Mouse (Mus musculus) heart, postnatal 0 days (tissue): ENCODE measurements around the gene Pde8b. TPM values are rescaled to one million over a fixed set of nuclear protein-coding genes. Genes with fewer than 3 reads are reported as not detected.
A peak's percentile ranks its signal among the peaks of the same experiment; 100 is the strongest.

ENCODE experiments used
- ATAC-seq: fragments of 200-750 bp; cut with Nextera tagmentation; 2 replicates; pipeline ENCODE4 v1.8.0; 2017; ENCODE audit warnings: low read depth, moderate number of reproducible peaks, moderate library complexity; ENCODE audit not compliant: insufficient read depth
- DNase-seq: peaks from one replicate; pipeline ENCODE4 v3.0.0-alpha.2; 2016; ENCODE audit warnings: low spot score
- H3K27ac ChIP-seq: fragments of 300-500 bp; sonication (generic); 2 replicates; pipeline ENCODE4 v1.5.1; 2014; ENCODE audit warnings: low read depth, mild to moderate bottlenecking
- H3K27me3 ChIP-seq: fragments of 300-500 bp; sonication (generic); 2 replicates; pipeline ENCODE4 v1.6.1; 2014; ENCODE audit warnings: low read length, mixed read lengths; ENCODE audit not compliant: control insufficient read depth, insufficient read depth
- H3K36me3 ChIP-seq: fragments of 300-500 bp; sonication (generic); replicated peaks from 2 replicates; pipeline ENCODE4 v1.6.1; 2014; ENCODE audit warnings: low read length, mixed read lengths; ENCODE audit not compliant: control insufficient read depth, insufficient read depth
- H3K4me1 ChIP-seq: fragments of 300-500 bp; sonication (generic); 2 replicates; pipeline ENCODE4 v1.6.1; 2014; ENCODE audit warnings: antibody characterized with exemption; ENCODE audit not compliant: control insufficient read depth, insufficient read depth
- H3K4me2 ChIP-seq: fragments of 300-500 bp; sonication (generic); 2 replicates; pipeline ENCODE4 v1.6.1; 2014; ENCODE audit warnings: low read depth, mild to moderate bottlenecking, low read length, moderate library complexity
- H3K4me3 ChIP-seq: fragments of 300-500 bp; sonication (generic); 2 replicates; pipeline ENCODE4 v1.5.1; 2014; ENCODE audit warnings: low read depth, low read length
- H3K9ac ChIP-seq: fragments of 300-500 bp; sonication (generic); replicated peaks from 2 replicates; pipeline ENCODE4 v1.6.1; 2014; ENCODE audit warnings: low read depth, low read length, mixed read lengths
- H3K9me3 ChIP-seq: fragments of 300-500 bp; sonication (generic); replicated peaks from 2 replicates; pipeline ENCODE4 v1.6.1; 2016; ENCODE audit warnings: low read length; ENCODE audit not compliant: control insufficient read depth
- CTCF ChIP-seq: IDR thresholded peaks from 2 replicates; pipeline ENCODE4 v1.5.1; 2016; ENCODE audit warnings: antibody characterized with exemption, control low read depth, low read depth
- EP300 ChIP-seq: IDR thresholded peaks from 2 replicates; pipeline ENCODE4 v1.6.1; 2016; ENCODE audit warnings: antibody characterized with exemption, low read depth
- WGBS: fragments of 180-500 bp; shearing (Covaris S2); extraction: QIAGEN DNeasy Blood & Tissue Kit; methylation state at CpG from one replicate; pipeline ENCODE4 v1.1.7; 2014; 5-methylcytosine and 5-hydroxymethylcytosine counted together
- polyA plus RNA-seq: library from polyadenylated mRNA; unstranded; fragments of >200 nt; fragmentation: Nextera tagmentation; extraction: Ambion mirVana; gene quantifications from 2 replicates; pipeline ENCODE4 v1.2.1, GENCODE M21; 2015
- total RNA-seq: library from RNA; depleted of rRNA; stranded (reverse); fragments of >200 nt; gene quantifications from 2 replicates; pipeline ENCODE4 v1.2.3, GENCODE M21; 2014; ENCODE audit warnings: low replicate concordance

The Pde8b gene
- total and polyA plus RNA-seq, 2 experiments from 2014 or later: 0.98 TPM; not detected in 1

DNA sequence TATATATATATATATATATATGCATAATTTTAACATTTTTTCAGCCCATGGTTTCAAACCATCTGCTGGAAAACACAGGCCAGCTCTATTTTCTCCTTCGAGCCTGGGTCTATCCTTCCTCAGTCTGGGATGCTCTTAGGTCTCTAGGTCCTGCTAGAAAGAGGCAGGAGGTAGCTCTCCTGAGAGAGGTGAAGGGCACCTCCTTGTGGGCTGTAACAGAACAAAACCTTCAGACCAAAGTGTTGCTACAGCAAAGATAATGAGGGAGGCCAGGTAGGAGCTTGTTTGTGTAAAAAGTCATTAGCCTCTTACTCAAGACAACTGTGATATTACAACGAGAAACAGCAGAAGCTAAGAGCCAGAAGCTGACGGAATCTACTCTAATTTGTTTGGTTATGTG lies 140.6 kb downstream of the Pde8b start:
- Histone ChIP-seq H3K27ac (no peak overlapping the region), H3K36me3 (no peaks in the 10 kb centered on the region), H3K4me1 (0 out of 2 replicates have a peak, but pooled peaks cover 4% of the 10 kb centered on the region), H3K27me3 (no peaks in the 10 kb centered on the region), H3K4me3 (no peak overlapping the region), H3K9ac (no peak overlapping the region), H3K9me3 (no peaks in the 10 kb centered on the region), H3K4me2 (no peak overlapping the region)
- WGBS: 70% methylated on average over 3 of the region's 3 CpGs
- ATAC-seq: no peak
- no peak for DNase-seq
- no peak for TF ChIP-seq EP300
- peak; percentile 34 for TF ChIP-seq CTCF

DNA sequence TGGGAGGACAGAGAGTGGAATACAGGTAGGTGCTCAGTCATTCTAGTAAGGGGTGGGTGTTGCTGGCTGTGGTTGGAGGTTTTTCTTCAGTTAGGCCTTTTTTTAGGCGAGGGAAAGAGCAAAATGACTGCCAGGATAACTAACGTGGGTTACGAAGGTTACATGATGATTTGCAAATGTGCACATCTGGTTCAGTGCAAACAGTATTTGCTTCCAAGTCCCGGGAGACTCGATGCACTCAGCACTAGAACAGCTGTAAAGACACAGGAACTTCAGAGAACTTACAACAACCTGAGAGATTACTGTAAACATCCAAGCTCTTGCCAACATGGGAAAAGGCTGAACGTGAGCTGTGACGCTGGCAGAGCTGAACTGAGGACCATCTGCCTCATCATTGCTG lies 142.1 kb downstream of the Pde8b start:
- H3K4me2 ChIP-seq: no peak overlapping the region
- H3K27ac ChIP-seq: no peak overlapping the region
- 59% methylated on average over 7 of the region's 7 CpGs for WGBS
- no peaks in the 10 kb centered on the region for H3K9me3 ChIP-seq
- no peak overlapping the region for H3K9ac ChIP-seq
- DNase-seq (no peak), ATAC-seq (no peak)
- H3K27me3 ChIP-seq: no peaks in the 10 kb centered on the region
- H3K4me3 ChIP-seq: no peak overlapping the region
- H3K36me3 ChIP-seq: no peaks in the 10 kb centered on the region
- TF ChIP-seq CTCF (no peak), EP300 (no peak)
- no peaks in the 10 kb centered on the region for H3K4me1 ChIP-seq

DNA sequence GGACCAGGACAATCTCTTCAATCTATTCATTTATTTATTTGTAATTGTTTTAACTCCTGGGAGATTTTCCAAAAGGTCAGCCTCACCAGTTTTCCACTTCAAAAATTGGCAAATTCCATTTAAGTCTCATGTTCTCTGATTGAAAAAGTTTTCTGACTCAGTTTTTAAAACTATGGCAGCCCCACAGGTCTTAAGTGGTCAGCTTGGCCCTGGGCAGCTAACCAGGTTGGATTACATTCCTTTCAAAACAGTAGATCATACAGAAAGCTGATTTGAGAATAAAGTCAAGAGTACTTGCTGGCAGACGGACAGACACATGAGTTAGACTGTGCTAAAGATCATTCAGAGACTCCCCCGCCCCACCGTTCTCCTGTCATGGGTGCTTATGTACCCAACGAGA lies 145.3 kb downstream of the Pde8b start:
- no peak overlapping the region for H3K27ac ChIP-seq
- no peak overlapping the region for H3K4me3 ChIP-seq
- no peaks in the 10 kb centered on the region for H3K9me3 ChIP-seq
- TF ChIP-seq CTCF (no peak), EP300 (no peak)
- ATAC-seq (no peak), DNase-seq (no peak)
- no peaks in the 10 kb centered on the region for H3K27me3 ChIP-seq
- no peaks in the 10 kb centered on the region for H3K4me1 ChIP-seq
- no peaks in the 10 kb centered on the region for H3K36me3 ChIP-seq
- no peak overlapping the region for H3K4me2 ChIP-seq
- no peak overlapping the region for H3K9ac ChIP-seq
- 77% methylated on average over 4 of the region's 4 CpGs for WGBS

DNA sequence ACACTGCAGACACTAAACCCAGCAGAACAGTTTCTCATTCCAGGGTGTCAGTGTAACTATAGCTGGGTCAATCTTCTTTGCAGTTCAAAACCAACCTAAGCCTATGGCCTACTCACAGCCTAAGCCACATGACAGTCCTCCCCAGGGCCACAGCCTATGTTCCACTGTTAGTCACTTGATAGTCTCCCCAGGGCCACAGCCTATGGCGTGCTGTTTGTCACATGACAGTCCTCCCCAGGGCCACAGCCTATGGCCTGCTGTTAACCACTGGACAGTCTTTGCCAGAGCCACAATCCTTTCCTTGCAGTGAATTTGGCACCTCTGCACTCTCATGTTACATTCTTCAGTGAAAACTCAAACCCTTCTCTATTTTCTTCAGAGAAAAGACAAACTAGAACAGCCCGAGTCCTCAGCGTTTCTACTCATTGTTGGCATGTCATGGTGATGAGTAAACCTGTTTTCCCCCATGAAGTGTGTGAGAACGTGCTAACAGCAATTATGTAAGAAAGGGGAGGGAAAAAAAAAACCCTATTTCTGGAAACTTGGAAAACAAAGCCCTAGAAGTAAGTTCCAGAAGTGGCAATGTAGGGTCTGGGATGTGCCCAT lies 147.0 kb downstream of the Pde8b start:
- WGBS: 58% methylated on average over 4 of the region's 4 CpGs
- Histone ChIP-seq H3K4me1 (no peaks in the 10 kb centered on the region), H3K4me2 (no peak overlapping the region), H3K9me3 (no peaks in the 10 kb centered on the region), H3K4me3 (no peak overlapping the region), H3K9ac (no peak overlapping the region), H3K27me3 (no peaks in the 10 kb centered on the region), H3K27ac (no peak overlapping the region), H3K36me3 (no peaks in the 10 kb centered on the region)
- no peak for ATAC-seq
- TF ChIP-seq CTCF: no peak
- no peak for TF ChIP-seq EP300
- no peak for DNase-seq

DNA sequence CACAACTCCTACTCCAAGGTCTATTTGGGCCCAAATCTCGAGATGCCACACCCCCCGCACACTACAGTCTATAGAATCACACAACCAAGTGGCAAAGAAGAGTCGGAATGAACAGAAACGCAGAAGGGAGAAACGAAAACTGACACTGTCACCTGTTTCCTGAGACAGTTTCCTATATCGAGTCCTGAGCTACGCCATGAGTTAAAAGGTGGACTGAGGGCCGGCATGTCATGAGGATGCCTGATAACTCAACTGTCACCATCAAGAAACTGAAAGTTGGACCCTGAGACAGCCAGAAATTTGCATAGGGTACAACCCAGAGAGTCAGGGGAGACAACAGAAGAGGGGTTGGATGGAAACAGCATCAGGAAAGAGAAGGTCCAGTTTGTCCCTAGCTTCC lies 148.8 kb downstream of the Pde8b start:
- 80% methylated on average over 8 of the region's 8 CpGs for WGBS
- no peak for ATAC-seq
- no peaks in the 10 kb centered on the region for H3K36me3 ChIP-seq
- no peaks in the 10 kb centered on the region for H3K27me3 ChIP-seq
- H3K9ac ChIP-seq: no peak overlapping the region
- no peak overlapping the region for H3K4me3 ChIP-seq
- TF ChIP-seq CTCF (no peak), EP300 (no peak)
- no peak overlapping the region for H3K4me2 ChIP-seq
- H3K4me1 ChIP-seq: no peaks in the 10 kb centered on the region
- no peak for DNase-seq
- no peak overlapping the region for H3K27ac ChIP-seq
- H3K9me3 ChIP-seq: no peaks in the 10 kb centered on the region
